Mouse (Mus musculus): ENCODE data around the gene Krtap3-1. TPM values are rescaled to one million over a fixed set of nuclear protein-coding genes. Genes with fewer than 3 reads are reported as not detected.
"Not testable (repeated sequence)": the region's sequence is repeated elsewhere in the genome, so short reads cannot be mapped to it uniquely, and the experiment has no call there.

The Krtap3-1 gene
- polyA plus RNA-seq (2015; fragmentation: Nextera tagmentation; extraction: Ambion mirVana), result not detected in 2 replicates

DNA sequence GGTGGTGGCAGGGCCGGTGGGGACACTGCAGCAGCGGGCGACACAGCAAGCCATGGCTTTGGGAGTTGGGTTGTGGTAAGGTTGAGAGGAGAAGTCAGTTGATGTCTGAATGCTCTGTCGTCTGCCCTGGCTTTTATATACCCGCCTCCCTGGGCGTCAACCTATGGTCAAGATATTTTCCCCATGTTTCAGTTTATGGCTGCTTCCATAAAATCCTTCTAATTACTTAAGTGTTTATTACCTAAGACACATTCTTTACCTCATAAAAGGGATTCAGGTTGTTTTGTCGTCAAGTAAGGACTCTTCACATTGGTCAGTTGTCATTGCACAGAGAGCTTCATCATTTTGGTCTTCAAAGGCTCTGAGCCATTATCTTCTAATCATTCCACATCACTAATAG lies at the start of gene Krtap3-1:
Gene Krtap3-1, minus strand, starts transcription at position 101 of the 400 bp plus-strand sequence.
- no peaks in the 10 kb centered on the region for H3K9me3 ChIP-seq (replicated peaks; ENCODE audit: control insufficient read depth, low read length, poor library complexity, severe bottlenecking)
- no peak within 1 kb of the TSS for H3K4me2 ChIP-seq (ENCODE audit: low read length)
- H3K4me1 ChIP-seq (ENCODE audit: control insufficient read depth, insufficient read depth, low read length), result no peaks in the 10 kb centered on the region
- H3K27ac ChIP-seq (ENCODE audit: low read length), result no peak within 1 kb of the TSS
- no peak within 1 kb of the TSS for H3K4me3 ChIP-seq (ENCODE audit: low read depth, low read length)
- no peaks in the 10 kb centered on the region for H3K36me3 ChIP-seq (ENCODE audit: control insufficient read depth, insufficient read depth, low read length)
- no peaks in the 10 kb centered on the region for H3K27me3 ChIP-seq (ENCODE audit: control insufficient read depth, insufficient read depth, low read depth, low read length)
- no peak for ATAC-seq
- H3K9ac ChIP-seq (ENCODE audit: low read depth, low read length), result no peak within 1 kb of the TSS
- 95% methylated on average over 7 of the region's 7 CpGs for WGBS

- WGBS, result 73% methylated on average over 3 of the region's 3 CpGs
- ATAC-seq, result no peak
- Histone ChIP-seq H3K9me3 (replicated peaks; ENCODE audit: control insufficient read depth, low read length, poor library complexity, severe bottlenecking) (no peaks in the 10 kb centered on the region), H3K36me3 (ENCODE audit: control insufficient read depth, insufficient read depth, low read length) (no peaks in the 10 kb centered on the region), H3K27me3 (ENCODE audit: control insufficient read depth, insufficient read depth, low read depth, low read length) (no peaks in the 10 kb centered on the region), H3K4me1 (ENCODE audit: control insufficient read depth, insufficient read depth, low read length) (no peaks in the 10 kb centered on the region), H3K4me3 (ENCODE audit: low read depth, low read length) (no peak within 1 kb of the TSS), H3K27ac (ENCODE audit: low read length) (no peak within 1 kb of the TSS), H3K9ac (ENCODE audit: low read depth, low read length) (no peak within 1 kb of the TSS), H3K4me2 (ENCODE audit: low read length) (no peak within 1 kb of the TSS)
Measured at GRCm38 (mm10) chr11:99614796-99615363, 48.5 kb upstream of the Krtap3-1 start, which contains the start of gene Krtap2-4. Krtap2-4 (minus strand) TSS chr11:99614846.

DNA sequence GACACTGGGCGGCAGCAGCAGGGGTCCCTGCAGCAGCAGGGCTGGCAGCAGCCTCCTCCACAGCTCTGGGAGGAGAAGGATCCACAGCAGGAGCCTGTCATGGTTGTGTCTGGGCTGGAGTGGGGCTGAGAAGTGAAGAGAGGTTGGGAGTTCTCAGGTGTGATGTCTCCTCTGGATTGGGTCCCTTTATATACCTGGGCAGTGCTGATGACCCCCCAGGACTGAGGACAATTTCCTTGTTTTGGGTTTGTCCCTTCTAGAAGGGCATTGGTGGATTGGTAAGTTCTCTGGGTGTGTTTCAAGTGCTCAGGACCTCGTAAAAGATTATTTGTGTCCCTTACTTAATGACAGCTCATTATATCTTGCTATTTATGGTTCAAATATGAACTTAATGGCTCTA lies 43.7 kb upstream of the Krtap3-1 start, which contains the start of gene Gm11937:
Gene Gm11937, minus strand, starts transcription at position 101 of the 400 bp plus-strand sequence.
- H3K4me3 ChIP-seq (ENCODE audit: low read depth, low read length); H3K9me3 ChIP-seq (replicated peaks; ENCODE audit: control insufficient read depth, low read length, poor library complexity, severe bottlenecking); H3K27ac ChIP-seq (ENCODE audit: low read length); H3K4me1 ChIP-seq (ENCODE audit: control insufficient read depth, insufficient read depth, low read length); H3K9ac ChIP-seq (ENCODE audit: low read depth, low read length); H3K36me3 ChIP-seq (ENCODE audit: control insufficient read depth, insufficient read depth, low read length); H3K27me3 ChIP-seq (ENCODE audit: control insufficient read depth, insufficient read depth, low read depth, low read length); ATAC-seq; H3K4me2 ChIP-seq (ENCODE audit: low read length): not testable (repeated sequence)
- 77% methylated on average over 1 of the region's 2 CpGs for WGBS

DNA sequence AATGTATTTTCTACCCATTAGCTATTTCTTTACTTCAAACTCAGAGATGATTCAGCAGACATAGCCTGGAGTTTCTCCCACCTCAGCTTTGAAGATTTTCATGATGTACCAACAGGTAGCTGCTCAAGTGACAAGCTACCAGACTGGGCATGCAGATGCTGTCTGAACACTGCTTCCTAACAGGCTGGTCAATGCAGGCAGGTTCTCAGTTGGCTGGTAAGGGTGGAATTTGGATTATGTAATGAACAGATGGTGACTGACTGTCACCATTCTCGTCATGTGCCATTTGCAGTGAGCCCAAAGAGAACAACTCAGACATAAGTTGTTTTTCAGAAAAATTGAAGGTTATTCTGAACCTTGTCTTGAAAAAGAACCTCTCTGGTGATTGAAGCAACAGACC lies 42.7 kb upstream of the Krtap3-1 start:
- Histone ChIP-seq H3K4me1 (ENCODE audit: control insufficient read depth, insufficient read depth, low read length) (no peaks in the 10 kb centered on the region), H3K27ac (ENCODE audit: low read length) (no peak overlapping the region), H3K9ac (ENCODE audit: low read depth, low read length) (no peak overlapping the region), H3K4me3 (ENCODE audit: low read depth, low read length) (no peak overlapping the region), H3K36me3 (ENCODE audit: control insufficient read depth, insufficient read depth, low read length) (no peaks in the 10 kb centered on the region), H3K4me2 (ENCODE audit: low read length) (no peak overlapping the region), H3K9me3 (replicated peaks; ENCODE audit: control insufficient read depth, low read length, poor library complexity, severe bottlenecking) (no peaks in the 10 kb centered on the region), H3K27me3 (ENCODE audit: control insufficient read depth, insufficient read depth, low read depth, low read length) (no peaks in the 10 kb centered on the region)
- 75% methylated on average over 1 of the region's 1 CpGs for WGBS
- ATAC-seq, result no peak

- H3K4me3 ChIP-seq (ENCODE audit: low read depth, low read length); H3K9ac ChIP-seq (ENCODE audit: low read depth, low read length); H3K36me3 ChIP-seq (ENCODE audit: control insufficient read depth, insufficient read depth, low read length); H3K27me3 ChIP-seq (ENCODE audit: control insufficient read depth, insufficient read depth, low read depth, low read length); ATAC-seq; H3K4me2 ChIP-seq (ENCODE audit: low read length); H3K27ac ChIP-seq (ENCODE audit: low read length); H3K9me3 ChIP-seq (replicated peaks; ENCODE audit: control insufficient read depth, low read length, poor library complexity, severe bottlenecking); H3K4me1 ChIP-seq (ENCODE audit: control insufficient read depth, insufficient read depth, low read length): not testable (repeated sequence)
- WGBS, result 85% methylated on average over 1 of the region's 1 CpGs
Measured at GRCm38 (mm10) chr11:99603208-99603607, 36.8 kb upstream of the Krtap3-1 start, which contains the start of gene Gm11938. Gm11938 (minus strand) TSS chr11:99603308.

DNA sequence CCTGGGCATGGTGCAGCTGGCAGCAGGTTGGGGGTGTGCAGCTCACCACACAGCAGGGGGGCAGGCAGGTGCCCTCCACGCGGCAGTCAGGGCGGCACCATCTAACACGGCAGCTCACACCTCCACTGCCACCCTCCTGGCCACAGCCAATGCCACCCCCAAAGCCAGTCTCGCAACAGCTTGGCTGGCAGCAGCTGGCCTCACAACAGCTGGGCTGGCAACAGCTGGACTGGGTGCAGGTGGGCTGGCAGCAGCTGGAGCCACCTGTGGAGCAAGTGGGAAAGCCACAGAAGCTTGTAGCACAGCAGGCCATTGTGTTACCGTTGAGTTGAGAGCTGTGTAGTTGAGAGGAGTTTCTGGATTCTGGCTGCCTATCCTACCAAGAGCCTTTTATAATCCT lies 31.3 kb upstream of the Krtap3-1 start, which contains the start of gene Krtap9-3:
Gene Krtap9-3, minus strand, starts transcription at position 364 of the 400 bp plus-strand sequence.
- H3K4me1 ChIP-seq (ENCODE audit: control insufficient read depth, insufficient read depth, low read length); H3K4me2 ChIP-seq (ENCODE audit: low read length); H3K9me3 ChIP-seq (replicated peaks; ENCODE audit: control insufficient read depth, low read length, poor library complexity, severe bottlenecking); H3K27ac ChIP-seq (ENCODE audit: low read length); H3K4me3 ChIP-seq (ENCODE audit: low read depth, low read length); H3K9ac ChIP-seq (ENCODE audit: low read depth, low read length); H3K36me3 ChIP-seq (ENCODE audit: control insufficient read depth, insufficient read depth, low read length); H3K27me3 ChIP-seq (ENCODE audit: control insufficient read depth, insufficient read depth, low read depth, low read length); ATAC-seq: not testable (repeated sequence)
- WGBS, result 76% methylated on average over 6 of the region's 6 CpGs

DNA sequence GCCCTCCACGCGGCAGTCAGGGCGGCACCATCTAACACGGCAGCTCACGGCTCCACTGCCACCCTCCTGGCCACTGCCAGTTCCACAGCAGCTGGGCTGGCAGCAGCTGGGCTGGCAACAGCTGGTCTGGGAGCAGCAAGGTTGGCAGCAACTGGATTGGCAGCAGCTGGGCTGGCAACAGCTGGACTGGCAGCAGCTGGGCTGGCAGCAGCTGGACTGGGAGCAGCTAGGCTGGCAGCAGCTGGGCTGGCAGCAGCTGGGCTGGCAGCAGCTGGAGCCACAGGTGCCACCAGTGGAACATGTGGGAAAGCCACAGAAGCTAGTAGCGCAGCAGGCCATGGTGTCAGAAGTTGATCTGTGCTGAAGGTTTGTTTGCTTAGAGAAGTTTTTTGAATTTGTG lies 24.6 kb upstream of the Krtap3-1 start, which contains the start of gene Krtap1-3:
Gene Krtap1-3, minus strand, starts transcription at position 359 of the 400 bp plus-strand sequence.
- ATAC-seq, result no peak
- H3K27me3 ChIP-seq (ENCODE audit: control insufficient read depth, insufficient read depth, low read depth, low read length), result no peaks in the 10 kb centered on the region
- WGBS, result 92% methylated on average over 6 of the region's 6 CpGs

GRCm38 (mm10) chr11:99585096-99585495 lies 18.7 kb upstream of the Krtap3-1 start:
- Histone ChIP-seq H3K9me3 (replicated peaks; ENCODE audit: control insufficient read depth, low read length, poor library complexity, severe bottlenecking) (no peaks in the 10 kb centered on the region), H3K4me3 (ENCODE audit: low read depth, low read length) (no peak overlapping the region), H3K9ac (ENCODE audit: low read depth, low read length) (no peak overlapping the region), H3K4me1 (ENCODE audit: control insufficient read depth, insufficient read depth, low read length) (no peaks in the 10 kb centered on the region), H3K27me3 (ENCODE audit: control insufficient read depth, insufficient read depth, low read depth, low read length) (no peaks in the 10 kb centered on the region), H3K4me2 (ENCODE audit: low read length) (no peak overlapping the region), H3K36me3 (ENCODE audit: control insufficient read depth, insufficient read depth, low read length) (no peaks in the 10 kb centered on the region), H3K27ac (ENCODE audit: low read length) (no peak overlapping the region)
- no peak for ATAC-seq
- WGBS, result 90% methylated on average over 7 of the region's 7 CpGs

More for the DNA sequence above, 24.6 kb upstream of the Krtap3-1 start, which contains the start of gene Krtap1-3:
- no peak within 1 kb of the TSS for H3K4me2 ChIP-seq (ENCODE audit: low read length)
- no peaks in the 10 kb centered on the region for H3K4me1 ChIP-seq (ENCODE audit: control insufficient read depth, insufficient read depth, low read length)
- H3K36me3 ChIP-seq (ENCODE audit: control insufficient read depth, insufficient read depth, low read length), result no peaks in the 10 kb centered on the region
- H3K9ac ChIP-seq (ENCODE audit: low read depth, low read length), result no peak within 1 kb of the TSS
- no peak within 1 kb of the TSS for H3K27ac ChIP-seq (ENCODE audit: low read length)
- H3K9me3 ChIP-seq (replicated peaks; ENCODE audit: control insufficient read depth, low read length, poor library complexity, severe bottlenecking), result no peaks in the 10 kb centered on the region
- H3K4me3 ChIP-seq (ENCODE audit: low read depth, low read length), result no peak within 1 kb of the TSS

GRCm38 (mm10) chr11:99583245-99583704 lies 16.8 kb upstream of the Krtap3-1 start, which contains the start of gene Krtap1-4:
Krtap1-4 (minus strand) TSS chr11:99583654.
- ATAC-seq, result no peak
- Histone ChIP-seq H3K9me3 (replicated peaks; ENCODE audit: control insufficient read depth, low read length, poor library complexity, severe bottlenecking) (no peaks in the 10 kb centered on the region), H3K4me3 (ENCODE audit: low read depth, low read length) (no peak within 1 kb of the TSS), H3K9ac (ENCODE audit: low read depth, low read length) (no peak within 1 kb of the TSS), H3K4me2 (ENCODE audit: low read length) (no peak within 1 kb of the TSS), H3K27me3 (ENCODE audit: control insufficient read depth, insufficient read depth, low read depth, low read length) (no peaks in the 10 kb centered on the region), H3K27ac (ENCODE audit: low read length) (no peak within 1 kb of the TSS), H3K36me3 (ENCODE audit: control insufficient read depth, insufficient read depth, low read length) (no peaks in the 10 kb centered on the region), H3K4me1 (ENCODE audit: control insufficient read depth, insufficient read depth, low read length) (no peaks in the 10 kb centered on the region)
- WGBS, result 82% methylated on average over 5 of the region's 5 CpGs

Measured in midbrain, embryonic 16.5 days (tissue).